Mouse (Mus musculus): ENCODE measurements around the gene Fam69b.

- TF ChIP-seq CTCF (IDR thresholded peaks at IDR 0.05; ENCODE audit: control insufficient read depth, insufficient read depth, insufficient read length) (no peak), MYOD1 (IDR thresholded peaks at IDR 0.05; ENCODE audit: control insufficient read depth, insufficient read length, low read depth) (no peak), USF1 (IDR thresholded peaks at IDR 0.05; ENCODE audit: low read depth) (no peak), MAX (IDR thresholded peaks at IDR 0.05) (no peak), MYOG (IDR thresholded peaks at IDR 0.05; ENCODE audit: control insufficient read depth, extremely low read depth, insufficient read length) (no peak), FOSL1 (IDR thresholded peaks at IDR 0.05; ENCODE audit: insufficient read depth, low read length, poor library complexity, severe bottlenecking) (no peak), CEBPB (IDR thresholded peaks at IDR 0.05; ENCODE audit: low read depth) (no peak)
Observed at GRCm38 (mm10) chr2:26607056-26607910, 21.0 kb upstream of the Fam69b start.

Data from C2C12 (cell line).